In the genomic region with DNA sequence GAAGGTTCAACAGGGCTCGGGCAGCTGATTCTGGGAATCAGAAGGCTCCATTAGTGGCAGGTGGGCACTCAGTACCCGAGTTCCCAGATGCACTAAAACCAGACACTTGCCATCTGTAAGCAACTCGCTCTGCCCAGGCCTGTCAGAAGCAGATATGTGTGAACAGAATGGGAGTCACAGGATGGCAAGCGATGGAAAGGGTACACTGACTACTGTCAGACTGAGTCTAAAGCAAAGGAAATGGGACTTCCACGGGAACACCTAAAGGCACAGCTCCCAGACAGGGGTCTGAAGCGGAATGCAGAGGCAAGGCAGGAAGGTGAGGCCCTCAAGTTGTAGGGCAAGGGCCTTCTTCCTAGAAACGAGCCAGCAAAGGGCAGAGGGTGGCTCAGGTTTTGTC, we compare ENCODE assay signal across 14 mouse cellular contexts. TPM values are rescaled to one million over a fixed set of nuclear protein-coding genes. Genes with fewer than 3 reads are reported as not detected.
A peak's percentile ranks its signal among the peaks of the same experiment; 100 is the strongest.
DNase-seq lines count a peak whose midpoint lies in the region; ATAC-seq and TF ChIP-seq lines count a peak whose summit lies in the region.
"Had no signal": no experiment of that assay in that cellular context is flagged by ENCODE, and none has a peak within 500 bp of the region (broad histone marks: within the 10 kb centered on the region; RNA-seq: fewer than 3 reads in every experiment).

No protein-coding gene starts in this region.

- H3K4me3 ChIP-seq in heart, postnatal 0 days (ENCODE audit: low read depth, low read length) = no peak overlapping the region
- H3K4me3 ChIP-seq in thymus, adult 2 months (ENCODE audit: control insufficient read depth, insufficient read depth, low read length) = no peak overlapping the region
- H3K4me3 ChIP-seq: forebrain, embryonic 15.5 days; megakaryocyte, embryonic 14.5 days; stomach, embryonic 15.5 days had no signal

- peak overlapping the region; percentile 90 for H3K27ac ChIP-seq in heart, postnatal 0 days (ENCODE audit: low read depth)
- H3K27ac ChIP-seq in thymus, adult 2 months (ENCODE audit: control insufficient read depth, insufficient read depth, low read length) = peak overlapping the region; percentile 28; the same call in 1 of the 2 replicates

- intact Hi-C loops in left cerebral cortex, postnatal 4 days (cut with DNase I) = no loop called here
- intact Hi-C loops in left cerebral cortex, postnatal 14 days (cut with DNase I) = no loop called here

- H3K27me3 ChIP-seq in heart, postnatal 0 days (ENCODE audit: control insufficient read depth, insufficient read depth, low read length) = no peaks in the 10 kb centered on the region
- no peaks in the 10 kb centered on the region for H3K27me3 ChIP-seq in thymus, adult 2 months (ENCODE audit: control insufficient read depth, insufficient read depth, low read length)
- H3K27me3 ChIP-seq: stomach, embryonic 15.5 days had no signal

- peak overlapping the region; percentile 8; the same call in 1 of the 2 replicates for H3K9ac ChIP-seq in heart, postnatal 0 days (replicated peaks; ENCODE audit: low read depth, low read length)
- H3K9ac ChIP-seq: forebrain, embryonic 15.5 days; stomach, embryonic 15.5 days had no signal

- H3K9me3 ChIP-seq in heart, postnatal 0 days (replicated peaks; ENCODE audit: control insufficient read depth, low read length) = no peaks in the 10 kb centered on the region
- H3K9me3 ChIP-seq: forebrain, embryonic 15.5 days; megakaryocyte, embryonic 14.5 days; stomach, embryonic 15.5 days had no signal

- DNase-seq in heart, postnatal 0 days (ENCODE audit: low spot score) = no peak
- DNase-seq in heart, adult 9 months (ENCODE audit: low spot score in 2 of 2) = no peak
- DNase-seq in left cerebral cortex, postnatal 4 days = peak; percentile 38
- DNase-seq in left cerebral cortex, postnatal 14 days (ENCODE audit: low spot score in 2 of 2) = no peak
- no peak for DNase-seq in thymus, adult 2 months
- DNase-seq in thymus, postnatal 4 days = no peak
- no peak for DNase-seq in urinary bladder, postnatal 4 days (ENCODE audit: low spot score in 2 of 2)
- no peak for DNase-seq in gastrocnemius, postnatal 25 days
- DNase-seq: gastrocnemius, postnatal 10 days; layer of hippocampus, postnatal 36 days; liver had no signal

- H3K4me1 ChIP-seq in heart, postnatal 0 days (ENCODE audit: control insufficient read depth, insufficient read depth) = peaks cover 28% of the 10 kb centered on the region
- peaks cover 84% of the 10 kb centered on the region for H3K4me1 ChIP-seq in thymus, adult 2 months (replicated peaks; ENCODE audit: control insufficient read depth, insufficient read depth, low read length)

- ATAC-seq in heart, postnatal 0 days (ENCODE audit: insufficient read depth, low read depth) = no peak
- ATAC-seq: forebrain, embryonic 15.5 days had no signal

- TF ChIP-seq CTCF in heart, postnatal 0 days (IDR thresholded peaks at IDR 0.05; ENCODE audit: low read depth) = no peak
- TF ChIP-seq CTCF in thymus, adult 2 months (IDR thresholded peaks at IDR 0.05; ENCODE audit: borderline replicate concordance, control insufficient read depth, extremely low read depth, insufficient read depth, low read length, poor library complexity) = no peak

- no peak for TF ChIP-seq POLR2A in thymus, adult 2 months (IDR thresholded peaks at IDR 0.05; ENCODE audit: control insufficient read depth, extremely low read depth, insufficient read depth, low read length, poor library complexity)

- WGBS in heart, postnatal 0 days = 75% methylated on average over 7 of the region's 7 CpGs
- WGBS in thymus, adult 2 months = 80% methylated on average over 7 of the region's 7 CpGs

- peaks cover 24% of the 10 kb centered on the region for H3K36me3 ChIP-seq in heart, postnatal 0 days (replicated peaks; ENCODE audit: control insufficient read depth, insufficient read depth, low read length)
- H3K36me3 ChIP-seq in thymus, adult 2 months (ENCODE audit: control insufficient read depth, insufficient read depth, low read length) = no peaks in the 10 kb centered on the region
- H3K36me3 ChIP-seq: forebrain, embryonic 15.5 days had no signal

- H3K4me2 ChIP-seq in heart, postnatal 0 days (ENCODE audit: low read depth, low read length) = peak overlapping the region; percentile 88
- H3K4me2 ChIP-seq: forebrain, embryonic 15.5 days; stomach, embryonic 15.5 days had no signal

- TF ChIP-seq EP300 in heart, postnatal 0 days (IDR thresholded peaks at IDR 0.05; ENCODE audit: low read depth) = no peak

RNA-seq across cellular contexts. Expression of a gene that starts 4.4 kb away (rescaled TPM):
- 31.2 and 34.8 TPM in 2 replicates for total RNA-seq in heart, postnatal 0 days (2014; rRNA removed; ENCODE audit: low replicate concordance)
- 18.1 and 20.2 TPM in 2 replicates for polyA plus RNA-seq in heart, postnatal 0 days (2015; fragmentation: Nextera tagmentation; extraction: Ambion mirVana)
- total RNA-seq in left cerebral cortex, postnatal 4 days (2021) = 10 to 100 TPM; 15.1 to 16.0 TPM
- total RNA-seq in left cerebral cortex, postnatal 14 days (2021) = 10 to 100 TPM in 1 of 2 experiments, 1 to 10 TPM in 1; 9.1 to 11.0 TPM
- 22.7 and 25.5 TPM in 2 replicates for polyA plus RNA-seq in thymus, adult 2 months (2012; rRNA removed)
- total RNA-seq in gastrocnemius, postnatal 25 days (2021) = 1 to 10 TPM; 2.9 to 3.8 TPM

RNA-seq across cellular contexts. Expression of a gene that starts 4.5 kb away (rescaled TPM):
- total RNA-seq in heart, postnatal 0 days (2014; rRNA removed; ENCODE audit: low replicate concordance) = 0.08 and 0.58 TPM in 2 replicates
- 0.74 and 0.78 TPM in 2 replicates for polyA plus RNA-seq in heart, postnatal 0 days (2015; fragmentation: Nextera tagmentation; extraction: Ambion mirVana)
- total RNA-seq in left cerebral cortex, postnatal 4 days (2021) = 1 to 10 TPM; 1.1 to 1.2 TPM
- total RNA-seq in left cerebral cortex, postnatal 14 days (2021) = 1 to 10 TPM in 1 of 2 experiments, under 1 TPM in 1; 0.91 to 1.1 TPM
- 15.8 and 16.6 TPM in 2 replicates for polyA plus RNA-seq in thymus, adult 2 months (2012; rRNA removed)
- under 1 TPM; 0.20 to 0.32 TPM for total RNA-seq in gastrocnemius, postnatal 25 days (2021)

RNA-seq across cellular contexts. Expression of a gene that starts 10.5 kb away (rescaled TPM):
- 38.6 and 54.3 TPM in 2 replicates for total RNA-seq in heart, postnatal 0 days (2014; rRNA removed; ENCODE audit: low replicate concordance)
- 25.8 and 30.0 TPM in 2 replicates for polyA plus RNA-seq in heart, postnatal 0 days (2015; fragmentation: Nextera tagmentation; extraction: Ambion mirVana)
- 10 to 100 TPM; 41.4 to 47.5 TPM for total RNA-seq in left cerebral cortex, postnatal 4 days (2021)
- total RNA-seq in left cerebral cortex, postnatal 14 days (2021) = 10 to 100 TPM; 52.3 to 54.6 TPM
- 123 and 125 TPM in 2 replicates for polyA plus RNA-seq in thymus, adult 2 months (2012; rRNA removed)
- 10 to 100 TPM in 1 of 2 experiments, 1 to 10 TPM in 1; 9.3 to 12.3 TPM for total RNA-seq in gastrocnemius, postnatal 25 days (2021)

RNA-seq across cellular contexts. Expression of a gene that starts 26.7 kb away (rescaled TPM):
- 34.1 and 58.2 TPM in 2 replicates for total RNA-seq in heart, postnatal 0 days (2014; rRNA removed; ENCODE audit: low replicate concordance)
- polyA plus RNA-seq in heart, postnatal 0 days (2015; fragmentation: Nextera tagmentation; extraction: Ambion mirVana) = 59.7 and 61.4 TPM in 2 replicates
- 10 to 100 TPM; 60.2 to 60.4 TPM for total RNA-seq in left cerebral cortex, postnatal 4 days (2021)
- 10 to 100 TPM; 46.5 to 49.4 TPM for total RNA-seq in left cerebral cortex, postnatal 14 days (2021)
- 69.3 and 70.8 TPM in 2 replicates for polyA plus RNA-seq in thymus, adult 2 months (2012; rRNA removed)
- 10 to 100 TPM; 19.3 to 23.6 TPM for total RNA-seq in gastrocnemius, postnatal 25 days (2021)

RNA-seq across cellular contexts. Expression of a gene that starts 39.6 kb away (rescaled TPM):
- 136 and 225 TPM in 2 replicates for total RNA-seq in heart, postnatal 0 days (2014; rRNA removed; ENCODE audit: low replicate concordance)
- polyA plus RNA-seq in heart, postnatal 0 days (2015; fragmentation: Nextera tagmentation; extraction: Ambion mirVana) = 156 and 159 TPM in 2 replicates
- 100 to 1,000 TPM; 339 to 358 TPM for total RNA-seq in left cerebral cortex, postnatal 4 days (2021)
- 100 to 1,000 TPM; 131 to 144 TPM for total RNA-seq in left cerebral cortex, postnatal 14 days (2021)
- 533 and 863 TPM in 2 replicates for polyA plus RNA-seq in thymus, adult 2 months (2012; rRNA removed)
- total RNA-seq in gastrocnemius, postnatal 25 days (2021) = 100 to 1,000 TPM; 102 to 105 TPM
